Mouse (Mus musculus): Measurements from ENCODE around the gene Gm6793. TPM values are rescaled to one million over a fixed set of nuclear protein-coding genes. Genes with fewer than 3 reads are reported as not detected.
A peak's percentile ranks its signal among the peaks of the same experiment; 100 is the strongest.

Gene Gm6793
- total RNA-seq, 2 experiments from 2014 or later = 0.20 to 0.23 TPM

GRCm38 (mm10) chr8:111984511-111984910, 30.3 kb downstream of the Gm6793 start:
- no peak for DNase-seq

DNA sequence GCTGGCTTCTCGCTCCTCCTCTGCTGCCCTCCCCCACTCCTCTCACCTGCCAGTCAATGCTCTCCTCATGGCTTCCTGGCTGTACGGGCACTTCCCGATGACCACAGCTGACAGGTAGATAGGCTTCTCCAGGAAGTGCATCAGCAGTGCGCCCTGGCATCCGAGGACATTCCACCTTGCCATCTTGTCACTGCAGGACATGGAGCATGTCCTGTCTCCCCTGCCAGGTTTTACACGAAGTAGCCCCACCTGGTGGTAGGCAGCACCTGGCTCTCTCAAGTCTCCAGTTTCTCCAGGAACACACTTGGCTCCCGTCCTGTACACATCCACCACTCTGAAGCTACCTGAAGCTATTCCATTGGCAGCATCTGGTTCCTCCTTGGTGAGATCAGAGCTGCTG, 32.7 kb downstream of the Gm6793 start:
- DNase-seq = no peak

DNA sequence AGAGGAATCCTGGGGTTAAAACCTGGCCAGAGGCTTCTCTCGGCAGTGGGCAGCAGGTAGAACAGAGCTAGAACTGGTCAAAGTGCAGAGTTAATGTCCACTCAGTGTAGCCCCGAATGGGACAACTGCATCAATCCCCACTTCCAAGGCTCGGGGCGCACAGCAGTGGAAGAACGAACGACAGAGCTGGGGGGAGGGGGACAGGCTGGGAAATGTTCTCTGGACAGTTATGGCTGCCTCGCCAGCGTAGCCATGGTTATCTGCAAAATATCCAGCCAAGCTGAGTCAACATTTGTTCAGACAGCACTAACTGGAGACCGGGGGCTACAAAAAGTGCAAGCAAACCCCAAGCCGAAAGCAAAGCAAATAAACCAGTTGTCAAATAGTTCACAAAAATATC, 36.7 kb downstream of the Gm6793 start:
- DNase-seq = no peak

DNA sequence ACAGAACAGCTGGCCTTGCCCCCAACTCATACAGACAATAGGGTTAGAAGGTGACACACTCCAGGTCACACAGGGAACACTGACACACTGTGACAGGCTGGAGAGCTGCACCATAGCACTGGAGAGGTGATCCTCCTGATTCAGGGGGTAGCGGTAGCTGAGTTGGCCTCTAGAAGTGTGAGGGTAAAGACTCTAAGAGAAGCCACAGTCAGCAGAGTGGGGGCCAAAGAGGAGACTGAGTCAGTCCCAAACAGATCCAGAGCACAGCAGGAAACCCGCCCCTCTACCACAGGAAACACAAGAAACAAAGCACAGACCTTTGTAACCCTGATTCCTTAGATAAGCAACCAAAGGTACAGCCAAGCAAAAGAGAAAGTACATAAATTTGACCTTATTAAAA, 38.5 kb downstream of the Gm6793 start:
- no peak for DNase-seq

GRCm38 (mm10) chr8:111975706-111976105, 39.1 kb downstream of the Gm6793 start:
- DNase-seq = no peak

DNA sequence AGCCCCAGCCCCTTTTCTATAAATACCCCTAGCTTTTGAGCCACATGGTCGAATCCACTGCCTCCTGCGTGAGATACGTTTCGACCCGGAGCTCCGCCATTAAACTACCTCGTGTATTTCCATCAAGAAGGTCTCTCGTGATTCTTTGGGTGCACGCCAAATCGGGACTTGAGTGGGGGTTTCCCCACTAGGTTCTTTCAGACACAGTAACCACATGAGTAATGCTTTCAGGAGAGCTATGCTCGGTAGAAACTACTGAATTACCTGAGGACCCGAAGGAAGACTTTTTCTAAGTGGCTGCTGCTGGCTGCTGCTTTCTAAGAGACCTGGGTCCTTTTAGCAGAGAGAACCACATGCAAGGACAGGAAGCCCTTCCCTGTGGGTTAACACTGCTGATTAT, 40.7 kb downstream of the Gm6793 start:
- no peak for DNase-seq

DNA sequence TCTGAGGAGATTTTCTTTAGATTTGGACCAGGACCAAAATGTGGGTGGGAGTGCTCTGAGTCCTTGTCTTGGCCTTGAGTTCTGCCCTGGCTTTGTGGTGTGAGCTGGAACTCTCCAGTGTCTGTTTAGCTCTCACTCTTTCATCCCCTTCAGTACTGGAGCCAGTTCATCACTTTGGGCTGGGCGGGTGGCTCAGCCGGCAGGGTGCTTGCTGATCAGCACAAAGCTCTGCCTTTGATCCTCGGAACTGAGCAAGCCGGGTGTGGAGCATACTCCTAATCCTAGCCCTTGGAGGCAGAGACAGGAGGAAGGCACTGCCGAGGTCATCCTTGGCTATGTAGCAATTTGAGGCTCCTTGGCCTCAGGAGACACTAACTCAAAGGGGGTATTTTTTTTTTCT, 45.8 kb downstream of the Gm6793 start:
- no peak for DNase-seq

DNA sequence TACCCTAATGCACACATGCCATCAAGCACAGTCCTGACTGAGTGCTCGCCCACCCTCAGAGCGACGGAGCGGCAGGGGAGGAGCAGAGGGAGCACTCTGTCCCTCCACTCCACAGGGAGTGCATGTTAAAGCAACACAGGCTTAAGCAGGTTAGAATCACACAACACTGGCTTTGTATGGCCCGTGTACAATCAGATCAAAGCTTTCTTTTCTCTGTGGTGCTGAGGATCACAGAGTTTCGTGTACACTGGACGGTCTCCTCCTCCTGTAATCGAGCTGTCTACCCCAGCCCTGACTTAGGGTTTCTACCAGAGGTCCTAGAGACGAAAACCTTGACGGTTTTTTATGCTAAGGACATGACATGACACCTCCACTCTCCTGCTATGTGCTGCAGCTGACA, 46.3 kb downstream of the Gm6793 start:
- DNase-seq = no peak

- no peak for DNase-seq
Observed at GRCm38 (mm10) chr8:111967246-111967870, 47.5 kb downstream of the Gm6793 start.

- DNase-seq = peak; percentile 10 to 24
Observed at GRCm38 (mm10) chr8:111964849-111965561, 49.8 kb downstream of the Gm6793 start.

DNA sequence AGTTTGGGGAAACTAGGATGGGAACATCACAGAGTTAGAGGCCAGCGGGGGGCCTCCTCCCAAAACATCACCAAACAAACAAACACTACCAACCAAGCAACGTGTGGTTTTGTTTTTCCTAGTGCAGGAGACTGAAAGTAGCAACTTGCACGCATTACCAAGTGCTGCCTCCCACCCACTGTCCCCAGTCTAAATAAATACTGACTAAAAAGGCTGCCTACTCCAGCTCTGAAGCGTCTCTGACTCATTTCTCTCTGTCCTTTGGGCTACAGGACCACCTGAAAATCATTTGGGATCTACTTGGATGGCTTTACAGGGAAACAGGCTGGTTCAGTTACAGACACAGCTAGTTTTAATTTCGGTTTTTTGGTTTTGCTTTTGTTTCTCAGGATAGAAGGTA, 50.5 kb downstream of the Gm6793 start:
- DNase-seq = no peak

GRCm38 (mm10) chr8:111963546-111963945, 51.3 kb downstream of the Gm6793 start:
- DNase-seq = no peak

Other genes with a start within 250 kb of the Gm6793 start
- 10 to 100 TPM; 69.5 to 76.7 TPM for gene Cfdp1, start 160.7 kb downstream of the Gm6793 start, total RNA-seq (2021)
- gene Tmem170, start 138.3 kb downstream of the Gm6793 start, total RNA-seq (2021) = 1 to 10 TPM; 6.6 to 6.9 TPM
- not detected for gene Chst5, start 104.6 kb downstream of the Gm6793 start, total RNA-seq (2021)
- 1 to 10 TPM; 5.6 to 5.7 TPM for gene Tmem231, start 81.2 kb downstream of the Gm6793 start, total RNA-seq (2021)
- gene Gabarapl2, start 74.3 kb downstream of the Gm6793 start, total RNA-seq (2021) = 100 to 1,000 TPM; 158 to 177 TPM
- 1 to 10 TPM; 3.3 to 3.4 TPM for gene Adat1, start 22.7 kb downstream of the Gm6793 start, total RNA-seq (2021)
- gene Kars, start 3.7 kb downstream of the Gm6793 start, total RNA-seq (2021) = 100 to 1,000 TPM; 108 to 110 TPM
- 10 to 100 TPM; 20.7 to 21.7 TPM for gene Terf2ip, start 3.6 kb downstream of the Gm6793 start, total RNA-seq (2021)

Measured in adrenal gland, postnatal 36 days (tissue).